Mouse (Mus musculus): ENCODE data around the gene Fndc3c1. TPM values are rescaled to one million over a fixed set of nuclear protein-coding genes. Genes with fewer than 3 reads are reported as not detected.

The Fndc3c1 gene
- polyA plus RNA-seq (2014; fragmentation: Illumina TruSeq; extraction: RNeasy Lipid Tissue Mini Kit (QIAGEN cat#74804); ENCODE audit: low read depth, low replicate concordance), result not detected

DNA sequence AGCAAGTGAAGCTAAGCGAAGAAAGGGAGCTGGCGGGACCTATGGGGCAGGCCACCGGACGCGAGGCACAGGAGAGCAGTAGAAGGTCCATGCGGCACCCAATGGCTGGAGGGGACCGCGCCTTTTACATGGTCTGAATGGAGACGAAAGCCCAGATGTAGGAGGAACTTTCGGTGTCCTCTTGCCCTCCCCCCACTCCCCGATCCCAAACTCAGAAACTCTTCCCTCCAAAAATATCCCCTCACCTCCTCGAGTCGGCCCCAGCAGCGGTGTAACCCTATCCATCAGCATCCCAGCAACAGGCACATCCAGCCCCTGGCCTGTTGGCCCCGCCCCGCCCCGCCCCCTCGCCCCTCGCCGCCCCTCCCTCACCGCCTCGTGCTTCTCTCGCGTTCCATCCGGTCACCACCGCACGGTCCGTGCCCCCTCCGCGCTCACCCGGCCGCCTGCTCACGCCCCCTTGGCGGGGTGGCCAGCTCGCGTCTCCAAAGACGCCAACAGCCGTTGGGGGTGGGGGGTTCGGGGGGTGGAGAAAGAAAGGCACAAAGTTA is at the start of gene Fndc3c1:
TSS of gene Fndc3c1 (minus strand) at position 301 of the 551 bp plus-strand sequence.

Other genes starting within 250 kb of the Fndc3c1 start
- gene Fnd3c2, start 230.0 kb downstream of the Fndc3c1 start, polyA plus RNA-seq (2014; fragmentation: Illumina TruSeq; extraction: RNeasy Lipid Tissue Mini Kit (QIAGEN cat#74804); ENCODE audit: low read depth, low replicate concordance), result not detected
- not detected for gene Gm5127, start 97.8 kb upstream of the Fndc3c1 start, polyA plus RNA-seq (2014; fragmentation: Illumina TruSeq; extraction: RNeasy Lipid Tissue Mini Kit (QIAGEN cat#74804); ENCODE audit: low read depth, low replicate concordance)
- gene Cysltr1, start 118.3 kb upstream of the Fndc3c1 start, polyA plus RNA-seq (2014; fragmentation: Illumina TruSeq; extraction: RNeasy Lipid Tissue Mini Kit (QIAGEN cat#74804); ENCODE audit: low read depth, low replicate concordance), result 1.8 TPM

Data from heart, adult 10 weeks (tissue).